Mouse (Mus musculus) forebrain, embryonic 12.5 days (tissue): ENCODE measurements at regions not wholly inside any gene's neighbourhood (a gene's known extent, or its start where the extent isn't known, plus 50 kb on each side); places are given as distances from the start of the nearest gene placed in this dataset.

Experiments
- ATAC-seq: fragments of 200-750 bp; cut with Nextera tagmentation; 2 replicates; pipeline ENCODE4 v1.8.0; 2017; ENCODE audit warnings: moderate TSS enrichment; ENCODE audit not compliant: low FRiP score
- H3K27ac ChIP-seq: fragments of 300-500 bp; sonication (generic); 2 replicates; pipeline ENCODE4 v1.5.1; 2016; ENCODE audit warnings: mild to moderate bottlenecking
- H3K27me3 ChIP-seq: fragments of 300-500 bp; sonication (generic); 2 replicates; pipeline ENCODE4 v1.6.1; 2016; ENCODE audit warnings: mild to moderate bottlenecking
- H3K36me3 ChIP-seq: fragments of 300-500 bp; sonication (generic); replicated peaks from 2 replicates; pipeline ENCODE4 v1.6.1; 2016; ENCODE audit warnings: mild to moderate bottlenecking
- H3K4me1 ChIP-seq: fragments of 300-500 bp; sonication (generic); 2 replicates; pipeline ENCODE4 v1.6.1; 2016
- H3K4me2 ChIP-seq: fragments of 300-500 bp; sonication (generic); 2 replicates; pipeline ENCODE4 v1.6.1; 2016; ENCODE audit warnings: mild to moderate bottlenecking, moderate library complexity
- H3K4me3 ChIP-seq: fragments of 300-500 bp; sonication (generic); replicated peaks from 2 replicates; pipeline ENCODE4 v1.5.1; 2016; ENCODE audit warnings: mild to moderate bottlenecking
- H3K9ac ChIP-seq: fragments of 300-500 bp; sonication (generic); 2 replicates; pipeline ENCODE4 v1.6.1; 2016; ENCODE audit warnings: mild to moderate bottlenecking
- H3K9me3 ChIP-seq: fragments of 300-500 bp; sonication (generic); 2 replicates; pipeline ENCODE4 v1.6.1; 2016
- WGBS: fragments of 180-500 bp; shearing (Covaris S2); methylation state at CpG from one replicate; pipeline ENCODE4 v1.1.7; 2016; 5-methylcytosine and 5-hydroxymethylcytosine counted together

DNA sequence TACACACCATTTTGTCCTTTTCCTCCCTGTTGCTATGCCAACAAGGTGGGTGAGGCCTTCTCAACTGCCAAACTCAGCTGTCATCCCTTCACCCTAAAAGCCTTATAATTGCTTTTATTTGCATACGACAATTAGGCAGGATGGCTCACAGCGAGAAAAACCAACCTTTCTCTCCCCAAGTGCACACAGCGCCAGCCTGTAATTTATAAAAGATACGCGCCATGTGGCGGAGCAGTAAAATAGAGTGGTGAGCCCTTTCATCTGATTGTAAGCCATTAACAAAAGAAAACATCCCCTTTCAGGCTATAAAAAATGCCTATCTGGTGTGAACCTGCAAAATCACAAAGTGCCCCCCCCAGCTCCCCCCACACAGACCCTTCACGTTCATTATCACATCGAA lies 262.0 kb downstream of the Nr2f2 start:
- H3K36me3 ChIP-seq = no peaks in the 10 kb centered on the region
- peaks cover 16% of the 10 kb centered on the region for H3K27me3 ChIP-seq
- no peak overlapping the region for H3K4me3 ChIP-seq
- peak overlapping the region; percentile 31 for H3K4me2 ChIP-seq
- H3K27ac ChIP-seq = peak overlapping the region; percentile 87
- ATAC-seq = peak; percentile 91
- H3K4me1 ChIP-seq = peaks cover 32% of the 10 kb centered on the region
- no peaks in the 10 kb centered on the region for H3K9me3 ChIP-seq
- no peak overlapping the region for H3K9ac ChIP-seq
- 3% methylated on average over 8 of the region's 8 CpGs for WGBS

DNA sequence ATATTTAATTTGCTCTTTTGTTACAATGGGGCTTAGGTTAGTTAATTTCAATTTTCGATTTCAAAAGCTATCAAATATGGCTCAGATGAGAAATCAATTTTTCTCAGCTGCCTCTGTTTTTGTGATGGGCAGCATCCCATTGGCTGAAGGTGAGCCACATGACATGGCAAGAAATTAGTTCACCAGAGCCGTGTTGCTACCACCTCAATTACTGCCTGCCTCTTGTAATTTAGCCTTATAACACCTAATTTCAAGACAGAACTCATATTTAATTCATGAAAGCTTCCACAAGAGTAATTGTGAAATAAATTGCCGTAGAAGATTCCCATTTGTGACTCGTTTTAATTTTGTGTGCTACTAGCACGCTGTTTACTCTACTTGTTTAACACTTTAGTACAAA lies 262.9 kb downstream of the Nr2f2 start:
- peak; percentile 55 for ATAC-seq
- Histone ChIP-seq H3K4me2 (peak overlapping the region; percentile 10; the same call in 1 of the 2 replicates), H3K27ac (peak overlapping the region; percentile 63), H3K9me3 (no peaks in the 10 kb centered on the region), H3K27me3 (peaks cover 17% of the 10 kb centered on the region), H3K4me3 (no peak overlapping the region), H3K4me1 (peaks cover 24% of the 10 kb centered on the region), H3K36me3 (no peaks in the 10 kb centered on the region), H3K9ac (no peak overlapping the region)
- WGBS = 33% methylated on average over 5 of the region's 5 CpGs

DNA sequence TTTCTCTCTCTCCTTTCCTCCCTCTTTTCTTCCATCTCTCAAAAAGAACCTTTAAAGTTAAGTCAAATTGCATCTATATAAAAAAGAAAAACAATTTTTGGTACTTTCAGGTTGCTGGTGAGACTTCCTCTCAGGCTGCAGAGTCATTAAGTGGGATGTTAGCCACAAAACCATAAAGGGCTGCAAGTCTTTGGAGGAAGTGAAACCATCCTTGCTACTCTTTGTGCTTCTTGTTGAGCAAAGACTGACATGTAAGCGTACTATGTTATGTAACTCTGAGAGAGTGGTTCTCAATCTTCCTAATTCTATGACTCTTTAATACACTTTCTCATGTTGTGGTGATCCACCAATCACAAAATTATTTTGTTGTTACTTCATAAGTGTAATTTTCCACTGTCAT lies 267.5 kb downstream of the Nr2f2 start:
- H3K4me3 ChIP-seq = no peak overlapping the region
- WGBS = 94% methylated on average over 1 of the region's 1 CpGs
- peaks cover 13% of the 10 kb centered on the region for H3K4me1 ChIP-seq
- no peak overlapping the region for H3K9ac ChIP-seq
- no peak for ATAC-seq
- no peaks in the 10 kb centered on the region for H3K36me3 ChIP-seq
- H3K4me2 ChIP-seq = no peak overlapping the region
- H3K9me3 ChIP-seq = no peaks in the 10 kb centered on the region
- H3K27ac ChIP-seq = no peak overlapping the region
- peaks cover 28% of the 10 kb centered on the region for H3K27me3 ChIP-seq

DNA sequence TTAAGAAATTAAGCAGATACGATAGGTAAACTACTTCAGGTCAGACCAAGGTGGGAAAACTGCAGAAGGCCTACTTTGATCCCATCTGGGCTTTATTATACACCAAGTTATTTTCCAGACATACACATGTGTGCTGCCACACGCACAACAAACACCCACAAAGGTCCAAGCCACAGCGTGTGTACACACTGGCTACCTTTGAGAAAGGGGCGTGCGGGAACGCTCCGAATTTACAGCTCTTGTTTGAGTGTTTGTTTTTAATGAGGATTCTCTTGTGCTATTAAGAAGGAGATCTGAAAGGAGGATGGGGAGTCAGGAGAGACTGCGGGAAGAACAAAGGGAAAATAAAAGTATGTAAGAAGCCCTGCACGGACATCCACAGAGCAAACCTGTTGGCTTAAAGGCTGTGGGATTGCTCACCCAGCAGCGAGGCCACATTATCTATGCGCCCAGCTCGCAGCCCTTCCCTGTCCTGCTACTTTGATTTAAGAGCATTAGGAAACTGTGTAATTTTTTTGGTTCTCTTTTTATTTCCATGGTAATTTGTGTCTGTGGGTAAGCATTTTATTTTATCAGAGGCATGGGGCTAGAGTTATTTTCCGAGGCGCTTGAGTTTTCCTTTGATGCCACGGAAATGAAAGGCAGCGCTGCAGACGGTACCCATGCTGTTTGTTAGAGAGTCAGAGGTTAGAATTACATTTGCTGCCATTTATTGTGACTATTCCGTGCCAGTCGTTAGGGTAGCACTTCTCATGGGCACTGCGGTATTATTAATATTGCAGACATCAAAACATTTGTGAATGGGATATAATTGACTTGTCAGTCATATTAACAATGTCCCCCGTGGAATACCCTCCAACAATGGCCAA lies 272.4 kb downstream of the Nr2f2 start:
- H3K9ac ChIP-seq = no peak overlapping the region
- H3K36me3 ChIP-seq = no peaks in the 10 kb centered on the region
- ATAC-seq = 0 out of 2 replicates have a peak, but pooled peaks have one; percentile 51
- 0 out of 2 replicates have a peak overlapping the region, but pooled peaks have one; percentile 24 for H3K4me2 ChIP-seq
- H3K4me1 ChIP-seq = peaks cover 8% of the 10 kb centered on the region
- 44% methylated on average over 21 of the region's 21 CpGs for WGBS
- H3K27me3 ChIP-seq = peaks cover 40% of the 10 kb centered on the region
- H3K4me3 ChIP-seq = no peak overlapping the region
- peak overlapping the region; percentile 21; the same call in 1 of the 2 replicates for H3K27ac ChIP-seq
- peaks cover 10% of the 10 kb centered on the region; the same call in 1 of the 2 replicates for H3K9me3 ChIP-seq

DNA sequence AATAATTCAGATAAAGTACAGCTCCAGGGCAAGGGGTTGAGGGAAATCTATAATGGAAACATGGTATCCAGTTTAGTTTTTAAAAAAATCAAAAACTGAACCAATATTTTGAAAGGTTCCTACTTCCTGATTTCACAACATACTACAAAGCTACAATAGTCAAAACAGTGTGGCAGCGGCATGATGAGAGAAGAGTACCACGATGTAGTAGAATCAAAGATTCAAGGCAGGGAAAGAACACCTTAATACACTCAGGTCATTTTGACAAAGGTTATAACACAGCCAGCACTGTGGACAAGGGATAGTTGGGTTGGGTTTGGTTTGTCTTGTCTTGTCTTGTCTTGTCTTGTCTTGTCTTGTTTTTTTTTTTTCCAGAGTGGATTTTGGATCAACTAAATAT lies 274.4 kb downstream of the Nr2f2 start:
- 95% methylated on average over 2 of the region's 2 CpGs for WGBS
- ATAC-seq = no peak
- Histone ChIP-seq H3K36me3 (no peaks in the 10 kb centered on the region), H3K4me3 (no peak overlapping the region), H3K4me1 (peaks cover 8% of the 10 kb centered on the region), H3K9me3 (peaks cover 10% of the 10 kb centered on the region; the same call in 1 of the 2 replicates), H3K27me3 (peaks cover 33% of the 10 kb centered on the region), H3K9ac (no peak overlapping the region), H3K27ac (no peak overlapping the region), H3K4me2 (no peak overlapping the region)

DNA sequence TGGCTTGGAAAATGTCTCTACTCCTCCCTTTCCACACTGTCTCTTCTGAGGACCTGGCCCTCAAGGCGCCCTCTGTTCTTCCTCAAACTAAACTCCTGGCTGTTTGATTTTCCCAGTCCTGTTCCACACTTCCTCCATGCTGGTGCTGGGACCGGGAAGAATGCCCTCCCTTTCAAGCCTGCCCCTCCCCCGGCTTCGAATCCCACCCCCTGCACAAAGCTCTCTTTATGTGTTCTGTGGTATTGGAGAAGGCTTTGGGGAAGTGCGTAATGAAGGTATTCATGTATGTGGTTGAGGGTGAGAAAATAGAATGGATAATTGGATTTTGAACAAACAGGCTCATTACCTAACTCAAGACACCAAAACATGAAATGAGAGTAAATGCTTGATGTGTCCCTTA lies 277.4 kb downstream of the Nr2f2 start:
- ATAC-seq = peak; percentile 85; the same call in 1 of the 2 replicates
- H3K36me3 ChIP-seq = no peaks in the 10 kb centered on the region
- H3K9ac ChIP-seq = no peak overlapping the region
- H3K4me1 ChIP-seq = peaks cover 4% of the 10 kb centered on the region
- peaks cover 44% of the 10 kb centered on the region for H3K27me3 ChIP-seq
- no peak overlapping the region for H3K4me3 ChIP-seq
- H3K27ac ChIP-seq = no peak overlapping the region; the same call in 1 of the 2 replicates
- H3K9me3 ChIP-seq = peaks cover 10% of the 10 kb centered on the region; the same call in 1 of the 2 replicates
- H3K4me2 ChIP-seq = no peak overlapping the region
- 6% methylated on average over 5 of the region's 5 CpGs for WGBS

DNA sequence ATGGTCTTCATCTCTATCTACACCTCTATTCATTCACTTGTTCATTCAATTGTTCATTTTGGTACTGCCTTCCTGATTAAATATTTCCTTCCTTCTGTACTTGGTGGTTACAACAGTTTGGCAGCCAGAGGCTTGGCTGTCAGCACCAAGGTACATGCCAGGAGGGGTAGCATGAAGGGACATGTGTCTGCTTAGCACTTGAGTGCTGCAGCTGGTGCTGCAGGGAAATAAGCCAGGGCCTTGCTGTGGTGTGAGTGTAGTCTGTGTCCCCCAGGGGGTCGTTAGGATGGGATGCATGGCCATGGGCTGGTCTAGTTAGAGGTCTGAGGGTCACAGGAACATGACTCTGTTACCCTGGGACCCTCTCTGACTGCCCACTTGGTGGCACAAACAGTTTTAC lies 296.9 kb downstream of the Nr2f2 start:
- peaks cover 18% of the 10 kb centered on the region for H3K27me3 ChIP-seq
- no peaks in the 10 kb centered on the region for H3K36me3 ChIP-seq
- 33% methylated on average over 1 of the region's 1 CpGs for WGBS
- no peak overlapping the region for H3K27ac ChIP-seq
- H3K4me1 ChIP-seq = peaks cover 12% of the 10 kb centered on the region
- H3K9me3 ChIP-seq = no peaks in the 10 kb centered on the region
- no peak overlapping the region for H3K4me2 ChIP-seq
- no peak for ATAC-seq
- no peak overlapping the region for H3K9ac ChIP-seq
- no peak overlapping the region for H3K4me3 ChIP-seq

DNA sequence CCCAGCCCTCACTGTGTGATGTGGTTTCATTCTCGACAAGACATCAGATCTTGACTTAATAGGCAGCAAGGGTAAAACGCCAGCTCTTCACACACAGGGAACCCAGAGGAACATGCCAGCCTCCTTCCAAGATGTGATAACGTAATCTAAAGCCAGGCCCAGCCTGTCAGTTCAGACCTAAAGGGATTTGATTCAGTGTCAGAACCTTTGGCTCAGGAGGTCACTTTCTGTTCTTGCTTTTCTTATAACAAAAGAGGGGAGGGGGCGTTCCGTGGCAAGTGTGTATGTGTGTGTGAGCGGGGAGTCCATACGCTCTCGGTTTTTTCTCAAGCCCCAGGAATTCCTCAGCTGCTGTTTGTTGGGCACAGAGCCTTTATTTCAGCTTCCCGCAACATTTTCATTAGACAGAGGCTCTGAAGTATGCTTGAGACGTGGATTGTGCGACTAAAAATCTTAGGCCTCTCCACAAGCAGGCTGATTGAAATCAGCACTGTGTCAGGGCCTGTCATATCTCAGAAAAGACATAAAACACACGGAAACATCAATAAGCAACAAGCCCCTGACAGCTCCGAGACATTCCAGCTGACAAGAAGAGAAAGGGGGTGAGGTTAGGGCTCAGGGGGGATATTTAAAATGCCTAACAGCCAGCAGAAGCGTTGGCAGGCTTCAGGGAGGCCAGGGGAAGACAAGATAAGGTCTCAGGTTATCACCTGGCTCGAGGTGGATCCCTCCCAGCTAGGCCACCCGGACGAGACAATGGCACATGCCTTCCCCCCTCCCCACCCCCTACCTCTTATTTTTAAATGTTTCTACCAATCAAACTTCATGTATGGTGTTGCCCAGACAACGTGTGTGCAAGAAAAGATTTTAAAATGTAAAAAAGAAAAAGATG lies 298.5 kb downstream of the Nr2f2 start:
- peak; percentile 71 for ATAC-seq

DNA sequence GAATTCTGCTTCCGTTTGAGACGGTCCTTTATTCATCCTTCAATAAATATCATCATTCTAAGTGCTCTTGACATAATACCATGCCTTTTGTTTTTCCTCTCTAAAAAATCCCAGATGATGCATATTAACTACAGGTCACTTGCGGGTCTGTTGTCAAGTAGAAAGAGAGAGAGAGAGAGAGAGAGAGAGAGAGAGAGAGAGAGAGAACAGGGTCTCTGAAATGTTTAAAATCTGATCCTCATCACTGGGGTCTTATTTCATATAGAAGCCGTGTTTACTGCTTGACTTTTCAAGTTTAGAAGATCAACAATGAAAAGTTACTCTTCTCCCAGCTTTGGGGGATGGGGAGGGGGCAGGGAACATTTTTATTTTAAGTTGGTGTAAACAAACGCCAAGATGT lies 299.5 kb downstream of the Nr2f2 start:
- H3K27ac ChIP-seq = 0 out of 2 replicates have a peak overlapping the region, but pooled peaks have one; percentile 83
- no peak overlapping the region for H3K4me3 ChIP-seq
- H3K9me3 ChIP-seq = no peaks in the 10 kb centered on the region
- ATAC-seq = no peak
- no peak overlapping the region for H3K4me2 ChIP-seq
- H3K4me1 ChIP-seq = peaks cover 12% of the 10 kb centered on the region
- no peak overlapping the region for H3K9ac ChIP-seq
- no peaks in the 10 kb centered on the region for H3K36me3 ChIP-seq
- peaks cover 23% of the 10 kb centered on the region for H3K27me3 ChIP-seq
- WGBS = 64% methylated on average over 5 of the region's 5 CpGs

More for the DNA sequence above, 298.5 kb downstream of the Nr2f2 start:
- Histone ChIP-seq H3K4me3 (no peak overlapping the region), H3K27ac (peak overlapping the region; percentile 83), H3K27me3 (peaks cover 23% of the 10 kb centered on the region), H3K4me1 (peaks cover 12% of the 10 kb centered on the region), H3K36me3 (no peaks in the 10 kb centered on the region), H3K9ac (0 out of 2 replicates have a peak overlapping the region, but pooled peaks have one; percentile 25), H3K4me2 (peak overlapping the region; percentile 29), H3K9me3 (no peaks in the 10 kb centered on the region)
- 12% methylated on average over 18 of the region's 18 CpGs for WGBS

DNA sequence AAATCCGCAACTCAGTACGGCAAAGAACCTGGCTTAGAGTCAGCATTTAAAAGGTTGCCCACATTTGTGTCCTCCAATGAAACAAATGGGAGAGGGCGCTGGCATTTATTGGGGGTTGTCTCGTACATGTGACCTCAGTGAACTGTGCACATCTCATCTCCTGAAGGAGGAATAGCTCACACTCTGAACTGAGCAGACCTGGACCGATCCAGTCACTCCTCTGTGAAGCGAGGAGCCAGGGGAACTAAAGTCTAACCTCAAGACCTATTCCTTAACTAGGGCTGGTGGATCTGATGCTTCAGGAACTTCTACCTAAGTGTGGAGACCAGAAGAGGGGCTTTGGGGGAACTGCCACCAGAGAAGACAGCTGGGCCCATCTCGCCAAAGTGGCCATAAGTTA lies 300.1 kb downstream of the Nr2f2 start:
- Histone ChIP-seq H3K9me3 (no peaks in the 10 kb centered on the region), H3K9ac (no peak overlapping the region), H3K4me3 (no peak overlapping the region), H3K4me2 (no peak overlapping the region), H3K36me3 (no peaks in the 10 kb centered on the region), H3K4me1 (peaks cover 12% of the 10 kb centered on the region), H3K27ac (no peak overlapping the region), H3K27me3 (peaks cover 27% of the 10 kb centered on the region)
- 93% methylated on average over 7 of the region's 7 CpGs for WGBS
- no peak for ATAC-seq

DNA sequence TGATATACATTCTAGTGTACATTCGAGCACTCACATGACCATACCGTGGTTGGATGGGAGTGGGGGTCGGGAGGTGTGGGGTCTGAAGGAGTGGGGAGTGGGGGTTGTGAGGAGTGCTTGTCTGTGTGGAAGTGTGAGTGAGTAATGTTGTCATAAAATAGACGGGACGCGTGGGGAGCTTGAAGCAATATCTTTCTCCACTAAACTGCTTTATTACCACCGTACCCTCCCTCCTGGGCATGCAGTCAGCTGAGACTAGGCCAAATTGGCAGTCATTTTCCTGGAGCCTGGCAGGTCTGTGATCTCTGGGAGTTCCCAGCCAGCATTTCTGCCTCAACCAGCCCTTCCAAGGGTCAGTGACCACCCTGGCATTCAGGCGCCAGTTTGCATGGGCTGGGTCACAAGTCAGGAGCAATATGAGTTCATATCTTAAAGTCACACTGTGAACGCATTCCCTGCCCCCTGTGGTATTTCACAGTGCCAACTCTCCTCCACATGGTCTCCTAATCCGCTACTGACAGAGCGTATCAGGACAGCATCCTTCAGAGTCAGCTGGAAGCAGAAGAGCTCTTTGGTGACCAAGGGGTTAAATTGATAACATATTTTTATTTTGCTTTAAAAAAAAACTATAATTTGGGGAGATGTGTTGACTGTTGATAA lies 300.9 kb downstream of the Nr2f2 start:
- no peaks in the 10 kb centered on the region for H3K36me3 ChIP-seq
- 86% methylated on average over 11 of the region's 11 CpGs for WGBS
- H3K9ac ChIP-seq = no peak overlapping the region
- no peak overlapping the region for H3K4me2 ChIP-seq
- peaks cover 29% of the 10 kb centered on the region for H3K27me3 ChIP-seq
- no peak for ATAC-seq
- H3K4me1 ChIP-seq = peaks cover 12% of the 10 kb centered on the region
- no peak overlapping the region for H3K4me3 ChIP-seq
- H3K9me3 ChIP-seq = no peaks in the 10 kb centered on the region
- no peak overlapping the region for H3K27ac ChIP-seq

DNA sequence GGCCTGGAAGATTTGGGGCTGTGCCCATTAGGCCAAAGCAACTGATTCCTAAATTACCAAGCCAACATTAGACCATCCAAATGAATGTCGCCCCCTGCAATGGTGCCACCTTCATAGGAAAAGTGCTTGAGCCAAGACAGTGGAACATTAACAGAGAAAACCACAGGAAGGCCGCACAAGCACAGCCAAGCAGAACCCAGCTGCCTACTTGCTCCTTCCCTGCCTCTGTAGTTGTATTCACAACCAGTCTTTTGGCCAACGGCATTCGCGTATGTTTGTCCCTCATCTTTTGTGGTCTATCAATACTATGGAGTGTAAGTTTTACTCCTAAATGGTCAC lies 319.2 kb downstream of the Nr2f2 start:
- Histone ChIP-seq H3K4me1 (no peaks in the 10 kb centered on the region; the same call in 1 of the 2 replicates), H3K36me3 (no peaks in the 10 kb centered on the region), H3K4me2 (no peak overlapping the region), H3K9me3 (no peaks in the 10 kb centered on the region), H3K4me3 (no peak overlapping the region), H3K27ac (no peak overlapping the region), H3K27me3 (no peaks in the 10 kb centered on the region), H3K9ac (no peak overlapping the region)
- ATAC-seq = no peak
- 94% methylated on average over 5 of the region's 5 CpGs for WGBS
